Mouse (Mus musculus): ENCODE results near the gene Olfr572. TPM values are rescaled to one million over a fixed set of nuclear protein-coding genes. Genes with fewer than 3 reads are reported as not detected.

Gene Olfr572
- not detected in 2 replicates for polyA plus RNA-seq (2012; rRNA removed)

DNA sequence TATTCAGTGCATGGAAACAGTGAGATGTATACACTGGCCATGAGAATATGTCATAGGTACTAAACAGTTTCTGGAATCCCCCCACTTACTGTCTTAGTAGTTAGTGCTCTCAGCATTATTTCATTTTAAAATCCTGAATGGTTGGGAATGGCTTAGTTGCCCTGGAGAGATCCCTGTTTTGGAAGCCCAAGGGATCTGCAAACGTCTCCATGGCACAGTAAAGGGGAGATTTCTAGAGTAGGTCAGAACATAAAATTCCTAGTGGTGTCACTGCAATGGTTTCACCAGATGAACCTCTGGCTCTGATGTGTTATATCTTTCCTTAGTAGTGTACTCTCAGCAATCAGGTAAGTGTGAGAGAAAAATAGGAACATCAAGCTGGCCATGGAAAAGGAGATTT is at the start of gene Olfr572:
TSS of gene Olfr572 (plus strand) at position 301 of the 400 bp plus-strand sequence.

DNA sequence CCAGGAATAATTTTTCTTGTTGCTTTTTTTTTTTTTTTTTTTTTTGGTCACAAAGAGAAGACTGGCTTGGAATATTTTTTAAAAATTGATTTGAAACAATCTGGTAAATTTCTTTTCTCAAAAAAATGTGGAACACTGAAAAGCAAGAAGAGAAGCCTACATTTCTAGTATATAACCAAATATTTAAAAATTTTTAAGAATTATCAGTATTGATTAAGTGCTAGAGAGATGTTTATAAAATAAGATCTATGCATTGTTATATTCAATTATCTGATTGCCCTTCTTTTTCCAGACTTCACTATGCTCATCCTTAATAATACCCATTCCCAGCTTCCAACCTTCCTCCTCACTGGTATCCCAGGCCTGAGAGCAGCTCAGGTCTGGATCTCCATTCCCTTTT is 47.4 kb upstream of the Olfr572 start, which contains the start of gene Olfr568:
TSS of gene Olfr568 (plus strand) at position 301 of the 400 bp plus-strand sequence.

DNA sequence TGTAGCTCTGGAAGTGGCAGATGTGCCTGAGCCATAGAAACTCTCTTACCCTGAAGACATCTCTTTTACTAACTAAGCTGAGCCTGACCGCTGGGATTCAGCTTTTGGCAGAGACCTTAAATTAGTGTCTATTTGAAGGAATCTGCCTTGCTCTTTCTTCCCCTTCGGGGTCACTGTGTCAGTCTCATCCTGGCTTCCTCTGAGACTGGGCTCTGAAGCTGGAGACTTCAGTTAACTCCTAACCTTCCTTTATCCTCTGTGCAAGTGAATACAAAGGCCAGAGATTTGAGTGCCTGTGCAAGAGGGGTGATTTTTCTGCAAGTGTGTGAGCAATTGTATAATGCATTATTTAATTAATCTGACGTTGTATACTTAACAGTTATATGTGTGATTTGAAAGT is 33.4 kb upstream of the Olfr572 start, which contains the start of gene Olfr569:
TSS of gene Olfr569 (minus strand) at position 101 of the 400 bp plus-strand sequence.

DNA sequence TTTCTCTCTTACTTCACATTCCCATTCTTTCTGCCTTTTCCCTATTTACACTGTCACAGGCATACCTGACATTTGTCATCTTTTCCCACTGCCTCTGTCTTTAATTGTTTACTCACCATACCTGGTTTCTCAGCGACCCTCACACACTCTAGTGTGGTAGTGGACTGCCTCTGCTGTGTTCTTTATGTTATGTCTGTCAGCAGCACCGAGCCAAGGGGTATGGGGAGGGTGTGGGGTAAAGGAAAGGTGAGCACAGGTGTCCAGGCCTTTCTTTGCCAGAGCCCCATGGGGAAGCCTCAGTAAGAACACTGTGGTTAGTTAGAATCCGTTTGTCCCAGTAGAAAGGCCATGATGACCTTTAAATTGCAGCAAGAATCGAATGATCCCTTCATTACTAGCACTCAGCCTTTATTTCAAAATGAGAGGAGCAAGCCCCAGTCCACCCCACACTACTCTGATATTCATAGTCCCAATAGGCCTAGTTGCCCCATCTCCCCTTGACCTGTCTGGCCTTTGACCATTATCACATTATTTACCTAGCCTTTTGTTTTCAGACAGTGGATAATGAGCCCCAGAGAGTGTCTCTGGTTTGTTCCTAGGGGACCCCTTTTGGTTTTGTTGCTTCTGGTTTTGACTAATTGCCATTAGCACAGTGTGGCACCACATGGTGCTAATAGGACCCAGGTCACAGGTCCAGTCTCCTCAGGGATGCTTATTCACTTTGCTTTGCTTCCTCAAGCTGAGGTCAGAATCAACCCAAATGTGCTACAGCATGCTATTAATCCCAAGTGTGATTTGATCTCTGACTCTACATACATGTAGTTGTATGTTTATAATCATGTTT is 7.0 kb upstream of the Olfr572 start, which contains the start of gene Olfr571:
TSS of gene Olfr571 (minus strand) at position 505 of the 844 bp plus-strand sequence.

DNA sequence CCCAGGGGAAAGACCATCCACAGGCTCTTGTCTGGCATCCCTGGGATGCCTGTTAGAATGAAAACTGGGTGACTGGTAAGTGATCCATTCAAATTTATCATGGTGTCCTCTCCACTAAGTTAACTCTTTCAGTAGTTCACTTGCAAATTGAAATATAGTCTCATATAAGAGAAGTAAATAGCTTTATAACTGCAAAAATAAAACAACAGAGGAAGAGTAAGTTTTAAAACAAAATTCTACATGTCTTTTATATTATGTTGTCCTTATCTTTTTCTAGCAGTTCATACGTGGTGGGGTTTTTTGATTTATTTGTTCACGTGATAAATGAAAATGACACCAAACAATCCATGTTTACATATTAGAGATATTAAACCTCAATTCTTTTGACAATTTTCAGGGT is 18.3 kb downstream of the Olfr572 start, which contains the start of gene Olfr573-ps1:
TSS of gene Olfr573-ps1 (minus strand) at position 101 of the 400 bp plus-strand sequence.

DNA sequence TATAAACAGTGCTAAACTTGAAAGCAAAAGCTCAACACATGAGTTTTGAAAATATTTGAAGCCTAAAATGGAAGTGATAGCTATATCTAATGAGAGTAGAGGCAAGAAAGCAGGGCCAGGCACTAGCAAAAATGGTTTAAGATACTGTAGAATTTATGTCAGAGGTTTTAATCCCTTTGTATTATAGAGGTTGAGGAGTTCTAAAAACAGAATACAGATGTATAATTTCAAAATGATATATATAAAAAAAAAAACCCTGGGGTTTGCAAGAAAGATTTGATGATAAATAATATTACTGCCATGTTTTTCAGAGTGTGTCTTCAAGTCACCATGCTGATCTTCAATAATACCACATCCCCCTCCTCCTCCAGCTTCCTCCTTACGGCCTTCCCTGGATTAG is 24.0 kb downstream of the Olfr572 start, which contains the start of gene Olfr574:
TSS of gene Olfr574 (plus strand) at position 301 of the 400 bp plus-strand sequence.

DNA sequence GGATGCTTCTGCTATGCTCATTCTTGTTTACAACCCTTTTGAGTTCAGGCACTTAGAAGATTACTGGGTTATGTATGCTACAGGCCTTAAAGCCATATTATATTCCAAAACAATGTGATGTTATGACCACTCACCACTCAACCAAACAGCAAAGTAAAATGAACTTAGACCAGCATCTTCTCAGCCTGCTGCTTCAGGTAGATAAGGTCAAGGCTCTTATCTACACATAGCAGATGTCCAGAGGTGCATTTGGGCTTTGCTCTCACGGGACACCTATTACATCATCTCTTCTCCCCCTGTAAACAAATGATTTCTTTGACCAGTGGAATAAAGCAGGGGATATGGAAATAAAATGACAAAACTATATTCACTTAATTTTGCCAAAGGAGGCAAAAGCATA is 34.4 kb downstream of the Olfr572 start, which contains the start of gene Olfr575:
TSS of gene Olfr575 (minus strand) at position 183 of the 400 bp plus-strand sequence.

DNA sequence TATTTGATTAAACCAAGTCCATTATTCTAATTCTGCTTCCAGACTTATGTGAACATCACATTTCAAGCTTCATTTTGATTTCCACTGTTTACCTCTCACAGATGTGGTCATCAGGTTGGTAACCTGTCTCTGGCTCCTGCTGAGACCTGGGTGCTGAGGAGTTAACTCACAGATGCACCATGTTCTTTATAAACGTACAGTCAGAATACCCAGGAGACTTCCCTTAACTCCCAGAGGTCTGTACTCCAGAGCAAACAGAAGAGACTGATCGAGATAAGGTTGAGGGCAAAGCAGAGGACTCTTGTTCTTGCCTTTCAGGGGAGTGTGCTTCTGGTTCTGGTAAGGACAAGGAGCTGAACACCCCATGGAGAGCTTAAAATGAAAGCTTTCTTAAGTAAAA is 38.2 kb downstream of the Olfr572 start, which contains the start of gene Olfr576:
TSS of gene Olfr576 (plus strand) at position 301 of the 400 bp plus-strand sequence.

DNA sequence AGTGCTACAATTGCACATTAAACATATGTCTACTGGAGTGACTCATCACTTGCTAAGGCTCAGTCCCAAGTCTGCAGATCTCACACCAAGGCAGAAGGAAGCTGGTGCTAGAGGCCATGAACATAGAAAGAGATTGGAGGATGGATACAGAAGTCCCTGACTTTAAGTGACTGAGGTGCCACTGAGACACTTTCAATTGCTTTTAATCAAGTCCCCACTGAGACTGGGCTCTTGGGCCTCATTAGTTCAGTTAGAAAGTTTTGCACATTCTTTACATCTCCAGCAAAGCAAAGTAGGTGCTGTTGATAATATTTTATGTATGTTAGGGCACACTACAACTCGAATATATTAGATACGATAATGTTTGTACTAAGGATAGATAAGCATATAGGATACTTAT is 51.6 kb downstream of the Olfr572 start, which contains the start of gene Olfr577:
TSS of gene Olfr577 (minus strand) at position 101 of the 400 bp plus-strand sequence.

Other genes starting within 250 kb of the Olfr572 start
- gene Trim68, start 237.1 kb upstream of the Olfr572 start, polyA plus RNA-seq (2012; rRNA removed), result 10.8 and 13.9 TPM in 2 replicates
- gene Olfr557, start 228.5 kb upstream of the Olfr572 start, polyA plus RNA-seq (2012; rRNA removed), result not detected in 2 replicates
- 0.90 and 1.6 TPM in 2 replicates for gene Olfr558, start 222.2 kb upstream of the Olfr572 start, polyA plus RNA-seq (2012; rRNA removed)
- 0.12 and 0.20 TPM in 2 replicates for gene Olfr33, start 205.3 kb upstream of the Olfr572 start, polyA plus RNA-seq (2012; rRNA removed)
- gene Olfr559, start 196.9 kb upstream of the Olfr572 start, polyA plus RNA-seq (2012; rRNA removed), result not detected in 2 replicates
- gene Olfr560, start 165.0 kb upstream of the Olfr572 start, polyA plus RNA-seq (2012; rRNA removed), result 0.14 and 0.16 TPM in 2 replicates
- 7.7 and 9.7 TPM in 2 replicates for gene Olfr78, start 164.9 kb upstream of the Olfr572 start, polyA plus RNA-seq (2012; rRNA removed)
- not detected in 2 replicates for gene Olfr561, start 153.2 kb upstream of the Olfr572 start, polyA plus RNA-seq (2012; rRNA removed)
- gene Olfr564, start 120.9 kb upstream of the Olfr572 start, polyA plus RNA-seq (2012; rRNA removed), result not detected in 2 replicates
- not detected in 2 replicates for gene Olfr566, start 65.6 kb upstream of the Olfr572 start, polyA plus RNA-seq (2012; rRNA removed)
- gene Olfr568, start 47.3 kb upstream of the Olfr572 start, polyA plus RNA-seq (2012; rRNA removed), result not detected in 2 replicates
- gene Olfr569, start 33.5 kb upstream of the Olfr572 start, polyA plus RNA-seq (2012; rRNA removed), result not detected in 2 replicates
- gene Olfr570, start 29.8 kb upstream of the Olfr572 start, polyA plus RNA-seq (2012; rRNA removed), result not detected in 2 replicates
- not detected in 2 replicates for gene Olfr571, start 6.9 kb upstream of the Olfr572 start, polyA plus RNA-seq (2012; rRNA removed)
- gene Olfr573-ps1, start 18.2 kb downstream of the Olfr572 start, polyA plus RNA-seq (2012; rRNA removed), result not detected in 2 replicates
- not detected in 2 replicates for gene Olfr574, start 24.1 kb downstream of the Olfr572 start, polyA plus RNA-seq (2012; rRNA removed)
- gene Olfr575, start 34.4 kb downstream of the Olfr572 start, polyA plus RNA-seq (2012; rRNA removed), result not detected in 2 replicates
- gene Olfr576, start 38.3 kb downstream of the Olfr572 start, polyA plus RNA-seq (2012; rRNA removed), result not detected in 2 replicates
- not detected in 2 replicates for gene Olfr577, start 51.5 kb downstream of the Olfr572 start, polyA plus RNA-seq (2012; rRNA removed)
- not detected in 2 replicates for gene Olfr578, start 64.9 kb downstream of the Olfr572 start, polyA plus RNA-seq (2012; rRNA removed)
- gene Olfr582, start 113.6 kb downstream of the Olfr572 start, polyA plus RNA-seq (2012; rRNA removed), result not detected in 2 replicates
- not detected in 2 replicates for gene Olfr583, start 126.9 kb downstream of the Olfr572 start, polyA plus RNA-seq (2012; rRNA removed)
- not detected in 2 replicates for gene Olfr584, start 157.5 kb downstream of the Olfr572 start, polyA plus RNA-seq (2012; rRNA removed)
- gene Olfr585, start 173.3 kb downstream of the Olfr572 start, polyA plus RNA-seq (2012; rRNA removed), result not detected in 2 replicates
- gene Olfr586, start 201.2 kb downstream of the Olfr572 start, polyA plus RNA-seq (2012; rRNA removed), result not detected in 2 replicates
- gene Olfr588-ps1, start 216.5 kb downstream of the Olfr572 start, polyA plus RNA-seq (2012; rRNA removed), result not detected in 2 replicates
- gene Olfr589, start 231.9 kb downstream of the Olfr572 start, polyA plus RNA-seq (2012; rRNA removed), result not detected in 2 replicates